Mouse (Mus musculus) kidney, postnatal 0 days (tissue): ENCODE data around the gene Scamp1. TPM values are rescaled to one million over a fixed set of nuclear protein-coding genes. Genes with fewer than 3 reads are reported as not detected.

Experiments used
- ATAC-seq: fragments of 200-750 bp; cut with Nextera tagmentation; replicated peaks from 2 replicates; pipeline ENCODE4 v1.8.0; 2017; ENCODE audit warnings: low read depth, moderate number of reproducible peaks, moderate TSS enrichment, moderate library complexity; ENCODE audit not compliant: low FRiP score
- DNase-seq: peaks from one replicate; pipeline ENCODE4 v3.0.0-alpha.2; 2016; ENCODE audit warnings: low spot score
- H3K27ac ChIP-seq: fragments of 300-500 bp; sonication (generic); 2 replicates; pipeline ENCODE4 v1.5.1; 2014; ENCODE audit warnings: mild to moderate bottlenecking
- H3K27me3 ChIP-seq: fragments of 300-500 bp; sonication (generic); 2 replicates; pipeline ENCODE4 v1.6.1; 2014; ENCODE audit warnings: low read length, mixed read lengths; ENCODE audit not compliant: insufficient read depth
- H3K36me3 ChIP-seq: fragments of 300-500 bp; sonication (generic); 2 replicates; pipeline ENCODE4 v1.6.1; 2014; ENCODE audit warnings: low read length, mixed read lengths; ENCODE audit not compliant: insufficient read depth
- H3K4me1 ChIP-seq: fragments of 300-500 bp; sonication (generic); replicated peaks from 2 replicates; pipeline ENCODE4 v1.6.1; 2014; ENCODE audit warnings: antibody characterized with exemption, low read length, mixed read lengths; ENCODE audit not compliant: insufficient read depth
- H3K4me2 ChIP-seq: fragments of 300-500 bp; sonication (generic); 2 replicates; pipeline ENCODE4 v1.6.1; 2014; ENCODE audit warnings: mild to moderate bottlenecking, low read length, moderate library complexity, mixed read lengths
- H3K4me3 ChIP-seq: fragments of 300-500 bp; sonication (generic); replicated peaks from 2 replicates; pipeline ENCODE4 v1.5.1; 2014; ENCODE audit warnings: low read depth, low read length
- H3K9ac ChIP-seq: fragments of 300-500 bp; sonication (generic); 2 replicates; pipeline ENCODE4 v1.6.1; 2014; ENCODE audit warnings: low read depth, low read length
- H3K9me3 ChIP-seq: fragments of 300-500 bp; sonication (generic); replicated peaks from 2 replicates; pipeline ENCODE4 v1.6.1; 2016; ENCODE audit warnings: low read length, inconsistent platforms, mixed read lengths
- CTCF ChIP-seq: IDR thresholded peaks from 2 replicates; pipeline ENCODE4 v1.5.1; 2016; ENCODE audit warnings: antibody characterized with exemption, low read depth, mild to moderate bottlenecking, moderate library complexity
- WGBS: fragments of 180-500 bp; shearing (Covaris S2); extraction: QIAGEN DNeasy Blood & Tissue Kit; methylation state at CpG from one replicate; pipeline ENCODE4 v1.1.7; 2014; 5-methylcytosine and 5-hydroxymethylcytosine counted together
- polyA plus RNA-seq: library from polyadenylated mRNA; unstranded; fragments of >200 nt; fragmentation: Nextera tagmentation; extraction: Ambion mirVana; gene quantifications from 2 replicates; pipeline ENCODE4 v1.2.1, GENCODE M21; 2015

Scamp1 gene
- polyA plus RNA-seq, 1 experiment from 2014 or later = 27.2 TPM

DNA sequence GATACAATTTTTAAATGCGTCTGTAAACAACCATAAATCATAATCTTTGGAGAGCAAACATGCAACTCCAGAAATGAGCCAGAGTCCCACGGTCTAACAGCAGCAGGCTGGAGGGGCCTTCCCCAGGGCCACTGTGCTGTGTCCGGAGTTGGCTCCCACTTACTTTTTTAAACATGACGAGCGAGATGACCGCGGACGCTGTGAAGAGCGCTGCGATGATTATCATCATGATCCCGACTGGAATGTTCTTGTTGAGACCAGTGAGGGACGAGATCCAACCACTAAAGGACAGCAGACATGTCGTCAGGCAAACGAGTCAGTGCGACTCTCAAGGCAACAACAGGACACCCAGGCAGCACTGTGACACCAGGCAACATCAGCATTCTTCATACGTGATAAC lies 77.7 kb downstream of the Scamp1 start:
- no peak overlapping the region for H3K4me2 ChIP-seq
- WGBS = 95% methylated on average over 16 of the region's 16 CpGs
- no peak overlapping the region for H3K4me3 ChIP-seq
- TF ChIP-seq CTCF = no peak
- ATAC-seq (no peak), DNase-seq (no peak)
- no peaks in the 10 kb centered on the region for H3K4me1 ChIP-seq
- H3K9me3 ChIP-seq = no peaks in the 10 kb centered on the region
- no peak overlapping the region for H3K27ac ChIP-seq
- no peaks in the 10 kb centered on the region for H3K27me3 ChIP-seq
- no peak overlapping the region for H3K9ac ChIP-seq
- H3K36me3 ChIP-seq = peaks cover 17% of the 10 kb centered on the region

DNA sequence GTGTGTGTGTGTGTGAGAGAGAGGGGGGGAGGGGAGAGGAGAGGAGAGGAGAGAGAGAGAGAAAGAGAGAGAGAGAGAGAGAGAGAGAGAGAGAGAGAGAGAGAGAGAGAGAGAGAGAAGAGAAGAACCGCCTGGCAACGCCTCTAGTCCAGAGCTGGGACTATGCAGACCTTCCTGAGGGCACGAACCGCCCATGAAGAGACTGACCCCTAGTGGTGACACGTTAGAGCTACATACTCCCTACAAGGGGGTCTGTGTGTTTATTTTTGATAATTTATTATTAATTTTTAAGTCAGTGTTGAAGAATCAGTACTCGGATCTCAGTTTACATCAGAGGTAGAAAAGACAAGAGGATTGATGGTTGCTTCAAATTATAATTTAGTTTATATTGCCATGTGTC lies 80.4 kb downstream of the Scamp1 start:
- peak; percentile 86 for TF ChIP-seq CTCF
- 13% methylated on average over 6 of the region's 6 CpGs for WGBS
- DNase-seq = peak; percentile 92

DNA sequence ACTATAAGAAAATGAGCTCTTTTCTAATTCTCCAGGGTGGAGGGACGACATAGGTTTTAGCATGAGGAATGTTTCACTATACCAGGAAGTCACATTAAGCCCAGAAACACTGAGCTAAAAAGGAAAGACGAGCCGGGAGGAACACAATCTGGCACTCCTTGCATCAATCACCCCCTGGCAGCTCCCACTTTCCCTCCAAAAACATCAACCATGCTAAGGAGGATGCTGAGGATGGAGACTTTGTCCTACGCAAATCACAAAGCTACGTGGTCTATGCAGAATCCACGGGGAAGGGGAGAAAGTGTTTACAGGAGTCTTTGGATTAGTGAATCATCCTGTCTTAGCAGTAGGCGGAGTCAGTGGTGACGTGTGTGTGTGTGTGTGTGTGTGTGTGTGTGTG lies 85.8 kb downstream of the Scamp1 start:
- Histone ChIP-seq H3K27ac (no peak overlapping the region), H3K9me3 (no peaks in the 10 kb centered on the region), H3K4me3 (no peak overlapping the region), H3K36me3 (peaks cover 22% of the 10 kb centered on the region), H3K4me1 (no peaks in the 10 kb centered on the region), H3K27me3 (no peaks in the 10 kb centered on the region), H3K9ac (no peak overlapping the region), H3K4me2 (no peak overlapping the region)
- 26% methylated on average over 8 of the region's 8 CpGs for WGBS
- DNase-seq = peak; percentile 75
- ATAC-seq = no peak
- no peak for TF ChIP-seq CTCF

More for the DNA sequence above, 80.4 kb downstream of the Scamp1 start:
- no peak overlapping the region for H3K9ac ChIP-seq
- no peaks in the 10 kb centered on the region for H3K27me3 ChIP-seq
- no peaks in the 10 kb centered on the region for H3K4me1 ChIP-seq
- no peak overlapping the region for H3K4me3 ChIP-seq
- peaks cover 22% of the 10 kb centered on the region for H3K36me3 ChIP-seq
- H3K4me2 ChIP-seq = no peak overlapping the region
- H3K27ac ChIP-seq = no peak overlapping the region
- H3K9me3 ChIP-seq = no peaks in the 10 kb centered on the region
- peak; percentile 79 for ATAC-seq

DNA sequence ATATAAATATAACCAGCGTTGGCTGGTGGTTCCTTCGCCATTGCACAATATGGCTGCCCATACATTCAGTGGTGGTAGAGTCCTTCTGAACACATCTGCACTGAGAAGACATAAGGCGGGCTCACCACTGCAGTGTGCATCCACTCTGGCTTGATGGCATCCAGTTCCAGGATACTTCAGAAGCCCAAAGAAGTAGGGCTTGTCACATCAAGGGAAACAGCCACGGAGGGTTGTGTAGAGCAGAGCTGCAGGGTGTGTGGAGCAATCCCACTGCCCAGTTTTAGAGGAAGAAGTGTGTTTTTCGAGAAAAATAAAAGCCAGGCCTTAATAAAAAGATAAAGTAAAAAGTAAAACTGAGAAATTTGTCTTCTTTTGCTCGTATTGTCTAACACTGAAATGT lies 87.0 kb downstream of the Scamp1 start:
- WGBS = 84% methylated on average over 6 of the region's 6 CpGs
- Histone ChIP-seq H3K27ac (no peak overlapping the region), H3K36me3 (peaks cover 16% of the 10 kb centered on the region; the same call in 1 of the 2 replicates), H3K4me3 (no peak overlapping the region), H3K4me1 (no peaks in the 10 kb centered on the region), H3K9ac (no peak overlapping the region), H3K9me3 (no peaks in the 10 kb centered on the region), H3K4me2 (no peak overlapping the region), H3K27me3 (no peaks in the 10 kb centered on the region)
- ATAC-seq (no peak), DNase-seq (no peak)
- TF ChIP-seq CTCF = no peak

DNA sequence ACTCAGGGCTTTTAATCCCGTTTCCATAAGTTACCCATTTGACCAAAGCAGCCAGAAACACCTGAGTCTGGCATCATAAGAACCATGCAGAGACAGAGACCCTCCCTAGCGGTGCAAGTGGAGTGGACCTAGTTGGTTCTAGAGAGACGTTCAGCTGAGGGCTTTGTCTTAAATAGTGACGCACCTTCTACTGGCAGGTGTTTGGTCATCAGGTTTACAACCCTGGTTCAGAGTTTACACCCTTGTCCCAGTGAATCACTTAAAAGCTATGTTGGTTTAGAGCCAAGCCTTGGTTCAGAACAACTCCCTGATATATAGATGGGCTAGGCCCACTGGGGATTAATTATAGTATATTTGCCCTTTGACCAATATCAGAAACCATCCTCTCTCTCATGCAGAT lies 92.4 kb downstream of the Scamp1 start:
- Histone ChIP-seq H3K4me2 (no peak overlapping the region), H3K4me1 (no peaks in the 10 kb centered on the region), H3K27me3 (no peaks in the 10 kb centered on the region), H3K9ac (no peak overlapping the region), H3K4me3 (no peak overlapping the region), H3K9me3 (no peaks in the 10 kb centered on the region), H3K27ac (no peak overlapping the region), H3K36me3 (peaks cover 20% of the 10 kb centered on the region)
- TF ChIP-seq CTCF = no peak
- ATAC-seq (no peak), DNase-seq (no peak)
- WGBS = 78% methylated on average over 4 of the region's 4 CpGs

DNA sequence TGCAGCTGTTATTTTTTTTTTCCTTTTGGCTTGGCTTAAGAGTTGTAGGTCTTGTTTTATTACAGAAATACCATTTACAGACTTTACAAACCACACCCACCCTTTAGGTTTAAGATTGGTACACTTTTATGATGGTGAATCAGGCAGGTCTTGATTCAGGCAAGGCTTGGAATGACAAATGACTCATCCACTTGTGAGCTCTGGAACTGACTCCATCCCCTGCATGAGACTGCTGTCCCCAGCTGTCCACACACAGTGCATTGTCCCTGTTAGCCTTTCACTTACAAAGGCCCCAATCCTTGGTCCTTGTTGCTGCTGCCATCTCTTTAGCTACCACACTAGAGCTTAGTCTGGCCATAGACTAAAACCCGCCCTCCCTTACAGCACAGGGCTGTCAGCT lies 95.3 kb downstream of the Scamp1 start:
- no peak for TF ChIP-seq CTCF
- H3K9me3 ChIP-seq = no peaks in the 10 kb centered on the region
- H3K4me1 ChIP-seq = 0 out of 2 replicates have a peak, but pooled peaks cover 3% of the 10 kb centered on the region
- no peak overlapping the region for H3K4me3 ChIP-seq
- no peak overlapping the region for H3K27ac ChIP-seq
- peaks cover 8% of the 10 kb centered on the region; the same call in 1 of the 2 replicates for H3K36me3 ChIP-seq
- no peak overlapping the region for H3K9ac ChIP-seq
- no peak for DNase-seq
- no peak for ATAC-seq
- WGBS = 95% methylated on average over 1 of the region's 1 CpGs
- no peaks in the 10 kb centered on the region for H3K27me3 ChIP-seq
- no peak overlapping the region for H3K4me2 ChIP-seq
